ENCODE assay signal across 9 mouse cellular contexts in the genomic region with DNA sequence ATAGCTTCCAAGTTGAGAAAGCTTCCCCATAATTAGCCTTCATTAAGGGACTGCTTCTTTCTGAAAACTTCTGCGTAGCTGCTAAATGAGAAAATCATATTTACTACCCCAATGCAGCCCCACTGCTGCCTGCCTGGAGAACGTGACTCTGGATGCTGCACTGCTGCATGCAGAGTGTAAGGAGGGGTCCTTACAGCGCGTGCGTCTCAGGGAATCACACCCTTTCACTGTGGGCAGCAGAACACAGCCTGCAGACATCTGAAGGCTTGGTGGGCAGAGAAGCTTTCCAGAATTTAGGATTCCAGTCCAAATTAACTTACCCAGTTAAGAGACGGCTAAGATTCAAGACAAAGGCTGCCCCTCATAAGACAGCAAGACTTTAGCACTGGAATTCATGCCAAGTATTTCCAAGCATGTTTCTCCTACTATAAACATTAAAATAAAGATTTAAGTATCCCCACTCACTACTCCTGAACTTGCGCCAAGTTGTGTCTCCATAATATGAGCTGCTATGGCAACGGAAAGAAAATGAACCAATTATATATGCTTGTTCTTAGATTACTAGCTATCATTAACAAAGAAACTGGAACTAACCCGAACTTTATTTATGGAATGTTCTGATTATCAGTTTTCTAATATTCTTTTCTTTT. TPM values are rescaled to one million over a fixed set of nuclear protein-coding genes. Genes with fewer than 3 reads are reported as not detected.
A peak's percentile ranks its signal among the peaks of the same experiment; 100 is the strongest.
DNase-seq lines count a peak whose midpoint lies in the region; ATAC-seq and TF ChIP-seq lines count a peak whose summit lies in the region.
"Had no signal": no experiment of that assay in that cellular context is flagged by ENCODE, and none has a peak within 500 bp of the region (broad histone marks: within the 10 kb centered on the region; RNA-seq: fewer than 3 reads in every experiment).

No protein-coding gene starts in this region.

- no peak for ATAC-seq in kidney, postnatal 0 days (replicated peaks; ENCODE audit: low FRiP score, low read depth)
- ATAC-seq in embryonic facial prominence, embryonic 13.5 days (ENCODE audit: insufficient number of reproducible peaks, insufficient read depth, low FRiP score, low TSS enrichment, low read depth), result peak; percentile 64
- ATAC-seq in forebrain, embryonic 16.5 days, result peak; percentile 77
- peak; percentile 79 for ATAC-seq in midbrain, embryonic 13.5 days
- no peak for ATAC-seq in monocyte, adult 5-6 weeks (replicated peaks; ENCODE audit: insufficient number of reproducible peaks, low FRiP score, low TSS enrichment, poor library complexity, severe bottlenecking)

- no peaks in the 10 kb centered on the region for H3K36me3 ChIP-seq in kidney, postnatal 0 days (ENCODE audit: insufficient read depth, low read length)
- no peaks in the 10 kb centered on the region for H3K36me3 ChIP-seq in embryonic facial prominence, embryonic 13.5 days
- no peaks in the 10 kb centered on the region for H3K36me3 ChIP-seq in forebrain, embryonic 16.5 days (ENCODE audit: control insufficient read depth, insufficient read depth)
- no peaks in the 10 kb centered on the region for H3K36me3 ChIP-seq in midbrain, embryonic 13.5 days
- peaks cover 7% of the 10 kb centered on the region for H3K36me3 ChIP-seq in heart, adult 2 months (ENCODE audit: control insufficient read depth, insufficient read depth, low read length)

- H3K79me2 ChIP-seq in heart, adult 2 months (replicated peaks; ENCODE audit: control insufficient read depth, insufficient read depth, low read length), result peaks cover 8% of the 10 kb centered on the region

- TF ChIP-seq EP300 in heart, adult 2 months (IDR thresholded peaks at IDR 0.05; ENCODE audit: insufficient read depth, low read depth, low read length), result no peak

- peaks cover 22% of the 10 kb centered on the region for H3K4me1 ChIP-seq in kidney, postnatal 0 days (replicated peaks; ENCODE audit: insufficient read depth, low read length)
- peaks cover 45% of the 10 kb centered on the region for H3K4me1 ChIP-seq in embryonic facial prominence, embryonic 13.5 days
- H3K4me1 ChIP-seq in forebrain, embryonic 16.5 days (replicated peaks; ENCODE audit: control insufficient read depth, insufficient read depth, low read length), result peaks cover 28% of the 10 kb centered on the region
- H3K4me1 ChIP-seq in midbrain, embryonic 13.5 days (replicated peaks), result peaks cover 78% of the 10 kb centered on the region
- H3K4me1 ChIP-seq in heart, adult 2 months (ENCODE audit: control insufficient read depth, insufficient read depth, low read length), result peaks cover 13% of the 10 kb centered on the region

- peak; percentile 79 for DNase-seq in kidney, postnatal 0 days (ENCODE audit: low spot score)
- DNase-seq in kidney, postnatal 10 days, result no peak
- DNase-seq in adrenal gland, adult 8-10 months, result no peak
- no peak for DNase-seq in heart, adult 2 months
- DNase-seq: kidney, postnatal 14 days had no signal

- TF ChIP-seq POLR2A in heart, adult 2 months (IDR thresholded peaks at IDR 0.05; ENCODE audit: insufficient read depth, low read depth, low read length), result no peak

- peak overlapping the region; percentile 57 for H3K27ac ChIP-seq in kidney, postnatal 0 days
- peak overlapping the region; percentile 74 for H3K27ac ChIP-seq in embryonic facial prominence, embryonic 13.5 days
- no peak overlapping the region; the same call in 1 of the 2 replicates for H3K27ac ChIP-seq in forebrain, embryonic 16.5 days (ENCODE audit: low read length)
- peak overlapping the region; percentile 39; the same call in 1 of the 2 replicates for H3K27ac ChIP-seq in midbrain, embryonic 13.5 days
- H3K27ac ChIP-seq in heart, adult 2 months, result no peak overlapping the region

- H3K4me3 ChIP-seq in kidney, postnatal 0 days (replicated peaks; ENCODE audit: low read depth, low read length), result no peak overlapping the region
- no peak overlapping the region for H3K4me3 ChIP-seq in embryonic facial prominence, embryonic 13.5 days
- no peak overlapping the region for H3K4me3 ChIP-seq in forebrain, embryonic 16.5 days (replicated peaks; ENCODE audit: low read length)
- no peak overlapping the region for H3K4me3 ChIP-seq in midbrain, embryonic 13.5 days (replicated peaks)
- H3K4me3 ChIP-seq in heart, adult 2 months, result no peak overlapping the region

- no peaks in the 10 kb centered on the region for H3K27me3 ChIP-seq in kidney, postnatal 0 days (ENCODE audit: insufficient read depth, low read length)
- no peaks in the 10 kb centered on the region for H3K27me3 ChIP-seq in embryonic facial prominence, embryonic 13.5 days
- H3K27me3 ChIP-seq in forebrain, embryonic 16.5 days (replicated peaks; ENCODE audit: control insufficient read depth, insufficient read depth, low read length), result no peaks in the 10 kb centered on the region
- no peaks in the 10 kb centered on the region for H3K27me3 ChIP-seq in midbrain, embryonic 13.5 days
- H3K27me3 ChIP-seq in heart, adult 2 months (ENCODE audit: control insufficient read depth, insufficient read depth, low read length), result no peaks in the 10 kb centered on the region

- H3K4me2 ChIP-seq in kidney, postnatal 0 days (ENCODE audit: low read length), result peak overlapping the region; percentile 31; the same call in 1 of the 2 replicates
- H3K4me2 ChIP-seq in embryonic facial prominence, embryonic 13.5 days, result peak overlapping the region; percentile 39
- peak overlapping the region; percentile 2 for H3K4me2 ChIP-seq in forebrain, embryonic 16.5 days (ENCODE audit: low read length)
- no peak overlapping the region; the same call in 1 of the 2 replicates for H3K4me2 ChIP-seq in midbrain, embryonic 13.5 days (replicated peaks)

- intact Hi-C loops in heart, adult 2 months (cut with DNase I), result no loop called here

- TF ChIP-seq CTCF in kidney, postnatal 0 days (IDR thresholded peaks at IDR 0.05; ENCODE audit: low read depth), result no peak
- no peak for TF ChIP-seq CTCF in heart, adult 2 months (IDR thresholded peaks at IDR 0.05)

- no peak overlapping the region for H3K9ac ChIP-seq in kidney, postnatal 0 days (ENCODE audit: low read depth, low read length)
- 0 out of 2 replicates have a peak overlapping the region, but pooled peaks have one; percentile 32 for H3K9ac ChIP-seq in embryonic facial prominence, embryonic 13.5 days
- H3K9ac ChIP-seq in forebrain, embryonic 16.5 days (replicated peaks; ENCODE audit: low read depth, low read length), result no peak overlapping the region
- H3K9ac ChIP-seq in midbrain, embryonic 13.5 days (replicated peaks), result no peak overlapping the region
- H3K9ac ChIP-seq in heart, adult 2 months (ENCODE audit: low read depth, low read length), result no peak overlapping the region

- WGBS in kidney, postnatal 0 days, result 50% methylated on average over 9 of the region's 9 CpGs
- WGBS in embryonic facial prominence, embryonic 13.5 days, result 37% methylated on average over 9 of the region's 9 CpGs
- 12% methylated on average over 9 of the region's 9 CpGs for WGBS in forebrain, embryonic 16.5 days
- WGBS in midbrain, embryonic 13.5 days, result 44% methylated on average over 9 of the region's 9 CpGs
- 72% methylated on average over 9 of the region's 9 CpGs for WGBS in heart, adult 2 months

- H3K9me3 ChIP-seq in kidney, postnatal 0 days (replicated peaks; ENCODE audit: low read length), result no peaks in the 10 kb centered on the region
- no peaks in the 10 kb centered on the region for H3K9me3 ChIP-seq in embryonic facial prominence, embryonic 13.5 days
- H3K9me3 ChIP-seq in forebrain, embryonic 16.5 days (ENCODE audit: control insufficient read depth, low read length), result no peaks in the 10 kb centered on the region
- H3K9me3 ChIP-seq in midbrain, embryonic 13.5 days, result no peaks in the 10 kb centered on the region

RNA-seq across cellular contexts. Expression of a gene that starts 7.2 kb away (rescaled TPM):
- polyA plus RNA-seq in kidney, postnatal 0 days (2015; fragmentation: Nextera tagmentation; extraction: Ambion mirVana), result 67.1 and 71.3 TPM in 2 replicates
- polyA plus RNA-seq in embryonic facial prominence, embryonic 13.5 days (2015; fragmentation: Nextera tagmentation; extraction: Ambion mirVana), result 119 and 140 TPM in 2 replicates
- polyA plus RNA-seq in forebrain, embryonic 16.5 days (2015; fragmentation: Nextera tagmentation; extraction: Ambion mirVana), result 198 and 210 TPM in 2 replicates
- polyA plus RNA-seq in midbrain, embryonic 13.5 days (2015; fragmentation: Nextera tagmentation; extraction: Ambion mirVana), result 150 and 164 TPM in 2 replicates
- total RNA-seq in monocyte, adult 5-6 weeks (2017), result 66.6 to 184 TPM (median 92.9 TPM) in 3 replicates
- total RNA-seq in adrenal gland, adult 8-10 months (2022), result 100 to 1,000 TPM; 135 to 205 (median 162) TPM
- 100 to 1,000 TPM; 115 to 129 TPM for total RNA-seq in heart, adult 2 months (2021)
- 48.0 and 83.6 TPM in 2 replicates for polyA plus RNA-seq in heart, adult 2 months (2012; rRNA removed)

Comparison
In these comparisons a context has a peak if more than half of its experiments do, and no peak if none do; other contexts are left out.
1. ATAC-seq: peak in embryonic facial prominence, embryonic 13.5 days (single experiment), forebrain, embryonic 16.5 days (single experiment) and midbrain, embryonic 13.5 days (single experiment); none in kidney, postnatal 0 days (single experiment) and monocyte, adult 5-6 weeks (single experiment).
2. H3K27ac ChIP-seq: peak in kidney, postnatal 0 days (single experiment), embryonic facial prominence, embryonic 13.5 days (single experiment) and midbrain, embryonic 13.5 days (single experiment); none in forebrain, embryonic 16.5 days (single experiment) and heart, adult 2 months (single experiment).